Mouse (Mus musculus) cerebellum, postnatal 36 days (tissue): Measurements from ENCODE around the gene Slc38a2.

ENCODE experiments used
- DNase-seq, 2 experiments: peaks; one replicate each; pipeline ENCODE4 v3.0.0; 2021 to 2022; ENCODE audit warnings: mixed read lengths in 2 of 2

Gene Slc38a2

GRCm38 (mm10) chr15:96699521-96700511 lies at the start of gene Slc38a2:
Gene Slc38a2, minus strand, starts transcription at chr15:96699730.
- DNase-seq: peak; percentile 92 to 95

DNA sequence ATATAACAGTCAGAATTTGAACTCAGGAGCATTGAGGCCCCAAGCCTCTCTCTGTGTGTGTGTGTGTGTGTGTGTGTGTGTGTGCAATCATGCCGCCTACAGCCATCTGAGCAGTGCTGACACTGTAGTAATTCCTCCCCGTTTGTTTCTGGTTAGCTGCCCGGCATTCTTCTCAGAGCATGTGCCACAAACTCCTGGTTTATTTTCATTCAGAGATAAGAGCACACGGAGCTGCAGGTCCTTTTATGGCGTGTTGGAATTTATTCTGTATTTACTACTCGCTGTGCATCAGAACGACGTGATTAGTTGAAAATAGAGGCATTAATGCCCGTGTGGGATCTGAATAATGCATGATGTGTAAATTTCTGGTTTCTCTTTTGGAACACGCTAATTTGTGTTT lies 49.6 kb upstream of the Slc38a2 start:
- no peak for DNase-seq

DNA sequence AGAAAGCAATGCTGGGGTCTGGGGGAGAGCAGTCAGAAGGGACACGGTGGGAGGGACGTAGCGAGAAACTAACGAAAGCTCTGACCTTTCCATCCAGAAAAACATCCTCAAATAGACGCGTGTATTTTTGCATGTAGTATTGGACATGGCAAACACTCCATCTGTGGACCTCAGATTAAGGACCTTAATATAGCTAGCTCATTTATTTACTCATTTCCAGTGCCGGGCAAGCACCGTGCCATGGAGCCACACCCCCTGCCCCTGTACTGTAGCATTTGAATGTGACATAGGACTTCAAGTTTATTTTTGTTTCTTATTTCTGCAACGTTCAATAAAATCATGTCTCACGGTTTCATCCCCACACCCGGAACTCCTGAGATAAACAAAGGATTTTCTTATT lies 48.0 kb upstream of the Slc38a2 start:
- DNase-seq: no peak

DNA sequence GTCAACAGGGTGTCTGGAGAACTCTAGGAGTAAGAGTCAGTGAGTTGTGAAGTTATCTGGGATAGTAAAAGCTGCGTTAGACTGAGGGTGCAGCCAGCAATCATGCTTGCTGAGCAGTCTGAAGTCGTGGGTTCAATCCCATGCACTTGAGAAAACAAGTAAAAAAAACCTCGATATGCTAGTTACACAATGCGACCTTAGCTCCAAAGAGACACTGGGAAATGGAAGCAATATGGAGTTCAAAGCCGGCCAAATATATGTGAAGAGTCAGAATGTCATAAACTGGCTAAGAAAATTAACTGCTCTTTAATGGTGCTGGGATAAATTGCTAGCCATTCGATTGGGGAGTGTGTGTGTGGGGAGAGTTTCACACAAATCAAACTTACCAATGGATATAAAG lies 47.5 kb upstream of the Slc38a2 start:
- DNase-seq: no peak

DNA sequence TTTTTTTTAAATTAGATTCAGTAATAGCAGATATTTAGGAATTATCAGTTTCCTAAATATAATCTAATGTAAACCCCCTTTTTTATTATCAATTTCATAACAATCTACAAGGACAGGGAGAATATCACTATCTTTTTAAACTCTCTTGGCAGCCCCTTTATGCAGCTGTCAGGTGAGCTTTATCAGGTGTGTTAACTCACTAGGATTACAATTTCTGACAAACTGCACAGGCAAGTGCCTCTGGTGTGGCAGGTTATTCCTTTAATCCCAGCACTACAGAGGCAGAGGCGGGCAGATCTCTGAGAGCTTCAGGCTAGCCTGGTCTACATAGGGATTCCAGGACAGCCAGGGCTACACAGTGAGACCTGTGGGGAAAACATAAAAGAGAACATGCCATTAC lies 45.8 kb upstream of the Slc38a2 start:
- DNase-seq: no peak

GRCm38 (mm10) chr15:96744882-96745296 lies 45.4 kb upstream of the Slc38a2 start:
- DNase-seq: no peak

DNA sequence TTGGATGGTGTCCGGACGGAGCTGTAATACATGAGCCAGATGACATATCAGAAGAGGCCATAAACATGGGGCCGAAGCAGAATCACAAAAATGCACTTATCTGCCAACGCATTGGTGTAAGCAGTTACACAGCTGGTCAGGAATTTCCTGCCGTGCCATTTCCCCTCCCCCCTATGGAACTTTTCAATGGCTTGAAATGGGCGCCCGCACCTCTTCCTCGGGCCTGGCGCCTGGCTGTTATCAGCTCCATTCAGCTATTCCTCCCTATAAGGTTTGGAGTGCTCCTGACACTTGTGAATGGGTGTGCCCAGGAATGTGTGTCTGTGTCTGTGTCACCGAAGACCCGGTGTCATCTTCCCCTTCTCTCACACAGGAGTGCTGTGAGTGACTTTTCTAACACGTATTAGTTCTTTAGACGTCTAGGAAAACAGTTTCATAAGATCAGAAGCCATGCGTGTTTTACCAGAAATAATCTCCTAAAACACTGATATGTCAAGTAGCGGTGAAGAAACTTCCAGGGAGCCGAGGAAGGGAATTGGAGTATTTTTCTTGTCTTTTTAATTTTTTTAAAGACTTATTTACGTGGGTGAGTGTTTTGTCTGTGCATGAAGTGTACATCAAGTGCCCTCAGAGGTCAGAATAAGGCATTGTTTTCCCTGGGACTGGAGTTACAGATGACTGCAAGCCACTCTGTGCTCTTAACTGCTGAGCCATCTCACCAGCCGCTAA lies 44.8 kb upstream of the Slc38a2 start:
- no peak for DNase-seq

DNA sequence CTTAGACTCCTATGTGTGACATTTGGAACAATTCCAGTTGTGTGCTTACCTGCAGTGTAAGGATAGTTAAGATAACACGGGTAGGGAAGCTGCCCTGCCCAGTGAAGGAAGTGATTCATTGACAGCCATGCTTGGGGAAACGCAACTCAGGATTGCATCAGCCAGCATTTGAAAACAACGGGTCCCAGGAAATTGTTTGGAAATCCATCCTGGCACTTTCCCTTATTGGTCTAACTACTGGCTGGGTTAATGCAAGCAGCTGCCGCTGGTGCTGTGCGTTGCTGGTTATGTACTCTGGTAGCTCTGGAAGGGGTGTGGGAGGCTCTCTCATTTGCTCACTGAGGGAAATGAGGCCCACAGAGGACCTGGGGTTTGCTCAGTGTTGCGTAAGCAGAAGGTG lies 43.7 kb upstream of the Slc38a2 start:
- no peak for DNase-seq

- no peak for DNase-seq
Measured at GRCm38 (mm10) chr15:96742591-96743241, 43.2 kb upstream of the Slc38a2 start.

DNA sequence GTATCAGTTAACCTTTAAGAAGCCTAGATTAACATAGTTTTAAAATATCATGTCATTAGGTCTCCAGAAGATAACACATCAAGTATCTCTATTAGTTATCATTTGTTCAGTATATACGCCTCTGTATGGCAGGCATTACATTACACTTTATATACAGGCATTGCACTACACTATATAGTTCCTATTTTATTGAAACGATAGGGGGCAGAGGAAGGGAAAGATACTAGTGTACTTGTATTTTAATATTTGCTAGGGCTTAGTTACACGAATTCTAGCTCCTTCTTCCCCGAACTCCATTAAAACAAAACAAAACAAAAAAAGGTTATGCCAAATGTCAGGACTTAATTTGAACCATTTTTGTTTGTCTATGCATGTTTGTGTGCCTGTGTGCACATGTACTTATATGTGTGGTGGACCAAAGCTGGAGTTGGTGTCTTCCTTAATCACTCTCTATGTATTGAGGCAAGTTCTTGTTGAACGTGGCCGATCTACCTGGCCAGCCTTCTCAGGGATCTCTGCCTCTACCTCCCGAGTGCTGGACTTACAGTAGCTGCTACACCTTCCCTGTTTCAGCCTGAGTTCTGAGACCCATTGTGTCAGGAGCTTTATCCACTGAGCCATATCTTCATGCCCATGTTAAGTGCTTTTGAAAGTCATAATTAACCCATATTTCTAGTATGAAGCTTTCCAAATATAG lies 41.5 kb upstream of the Slc38a2 start:
- DNase-seq: no peak

DNA sequence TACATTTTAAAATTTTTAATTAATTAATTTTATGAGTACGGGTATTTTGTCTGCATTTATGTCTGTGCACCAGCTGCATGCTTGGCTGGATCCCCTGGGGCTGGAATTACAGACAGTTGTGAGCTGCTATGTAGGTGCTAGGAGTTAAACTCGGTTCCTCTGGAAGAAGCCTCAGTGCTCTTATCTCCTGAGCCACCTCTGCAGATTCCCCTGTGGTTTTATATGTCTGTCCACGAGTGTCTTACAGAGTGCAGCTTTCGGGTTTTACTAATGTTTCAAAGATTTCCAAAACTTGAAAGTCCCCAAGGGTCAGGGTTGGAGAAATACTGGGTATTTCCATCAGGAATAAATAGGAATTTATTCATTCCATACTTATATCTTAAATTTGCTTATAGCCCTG lies 40.6 kb upstream of the Slc38a2 start:
- no peak for DNase-seq

GRCm38 (mm10) chr15:96736663-96737385 lies 37.3 kb upstream of the Slc38a2 start:
- no peak for DNase-seq

DNA sequence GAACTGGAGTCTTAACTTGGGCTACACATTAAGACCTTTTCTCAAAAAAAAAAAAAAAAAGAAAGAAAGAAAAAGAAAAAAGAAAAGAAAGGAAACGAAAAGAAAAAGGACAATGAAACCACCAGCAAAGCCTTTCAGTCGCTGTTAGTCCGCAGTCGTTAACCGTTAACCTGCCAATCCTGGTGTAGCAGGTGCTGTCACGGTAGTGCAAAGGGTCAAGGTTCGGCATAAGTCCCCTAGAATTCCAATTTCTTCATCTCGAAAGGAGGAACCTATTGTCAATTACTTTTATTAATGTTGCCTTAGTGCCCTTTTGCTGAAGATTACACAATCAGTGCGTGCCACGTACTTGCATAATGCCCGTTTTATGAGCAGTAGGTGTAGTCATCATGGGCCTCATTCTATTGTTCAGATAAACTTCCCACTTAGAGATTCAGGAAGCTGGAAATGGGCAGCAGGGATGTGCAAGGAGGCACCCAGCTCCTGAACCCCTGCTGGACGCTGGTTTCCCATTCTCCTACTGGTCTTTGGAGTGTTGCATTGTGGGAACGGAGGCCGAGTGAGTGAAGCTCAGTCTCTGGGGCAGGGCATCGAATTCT lies 36.1 kb upstream of the Slc38a2 start:
- no peak for DNase-seq

- DNase-seq: no peak
Measured at GRCm38 (mm10) chr15:96734423-96734822, 34.9 kb upstream of the Slc38a2 start.

DNA sequence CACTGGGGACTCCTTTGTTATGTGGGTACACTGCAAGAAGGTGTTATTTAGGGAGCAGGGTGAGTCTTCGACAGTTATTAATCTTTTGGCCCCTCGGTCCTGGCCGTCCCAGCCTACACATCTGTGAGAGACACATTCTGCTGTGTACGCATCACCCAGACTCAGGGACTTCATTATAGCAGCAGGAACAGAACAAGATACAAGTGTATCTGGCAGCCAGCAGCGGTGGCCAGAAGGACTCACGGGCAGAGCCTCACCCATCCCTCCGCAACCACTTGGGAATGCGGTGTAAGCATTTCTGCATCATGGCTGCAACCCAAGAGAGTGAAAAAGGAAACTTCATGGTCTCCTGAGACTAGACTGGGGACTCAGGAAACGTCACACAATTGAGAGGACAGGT lies 30.9 kb upstream of the Slc38a2 start:
- DNase-seq: no peak

- DNase-seq: peak; percentile 4 to 12
Measured at GRCm38 (mm10) chr15:96729785-96730184, 30.3 kb upstream of the Slc38a2 start.

GRCm38 (mm10) chr15:96728993-96729392 lies 29.5 kb upstream of the Slc38a2 start:
- no peak for DNase-seq

DNA sequence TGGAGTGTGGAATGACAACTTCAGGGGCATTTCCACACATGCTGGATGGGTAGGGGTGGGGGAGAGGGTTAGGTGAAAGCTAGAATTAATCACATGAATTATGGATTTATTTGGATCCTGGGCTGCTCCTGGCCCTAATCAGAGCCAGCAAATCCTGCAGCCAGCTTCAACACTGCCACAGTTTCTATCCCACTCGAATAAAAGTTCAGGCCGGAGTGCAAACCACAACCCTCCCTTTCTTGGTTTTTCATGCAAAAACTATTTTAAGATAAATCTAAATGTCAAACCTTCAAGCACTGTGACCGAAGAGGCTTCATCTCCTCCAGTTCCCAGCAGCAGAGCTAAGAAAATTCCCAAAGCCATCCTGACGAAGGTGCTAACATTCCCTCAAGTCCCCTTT lies 28.8 kb upstream of the Slc38a2 start:
- no peak for DNase-seq

- DNase-seq: no peak
Measured at GRCm38 (mm10) chr15:96724506-96724905, 25.0 kb upstream of the Slc38a2 start.

DNA sequence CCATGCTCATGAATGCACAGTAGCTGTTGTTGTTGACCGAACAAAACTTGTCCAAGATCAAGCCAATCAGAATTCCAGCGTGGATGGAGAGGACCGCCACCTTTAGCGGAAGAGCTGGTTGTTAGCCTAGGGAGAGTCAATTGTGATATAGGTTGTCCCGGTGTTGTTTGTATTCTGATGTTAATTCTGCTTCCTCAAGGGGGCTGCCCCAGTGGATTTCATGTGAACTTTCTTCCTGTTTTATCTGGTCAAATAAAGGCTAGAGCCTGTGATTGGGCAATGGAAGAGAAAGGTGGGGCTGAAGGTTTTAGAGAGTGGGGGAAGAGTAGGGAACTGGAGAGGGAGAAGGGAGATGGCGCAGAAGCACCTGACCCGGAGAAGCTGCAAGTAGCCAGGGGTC lies 22.7 kb upstream of the Slc38a2 start:
- no peak for DNase-seq

DNA sequence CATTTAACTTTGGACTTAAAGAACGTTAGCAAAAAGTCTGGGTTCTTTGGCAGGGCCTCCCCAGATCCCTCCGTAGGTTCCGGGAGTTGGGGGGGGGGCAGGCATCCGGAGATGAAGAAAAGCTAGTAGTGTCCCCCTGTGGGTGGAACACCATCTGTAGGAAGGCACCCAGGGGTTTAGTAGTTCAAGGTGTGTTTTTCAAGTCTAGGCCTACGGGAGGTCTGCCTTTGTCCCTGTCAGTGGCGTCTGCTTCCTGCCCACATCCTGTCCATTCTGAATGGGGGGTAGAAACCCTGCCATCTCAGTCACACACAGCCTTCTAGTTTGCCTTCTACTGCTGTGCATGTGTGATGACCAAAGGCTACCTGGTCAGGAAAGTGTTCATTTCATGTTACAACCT lies 20.6 kb upstream of the Slc38a2 start:
- no peak for DNase-seq

DNA sequence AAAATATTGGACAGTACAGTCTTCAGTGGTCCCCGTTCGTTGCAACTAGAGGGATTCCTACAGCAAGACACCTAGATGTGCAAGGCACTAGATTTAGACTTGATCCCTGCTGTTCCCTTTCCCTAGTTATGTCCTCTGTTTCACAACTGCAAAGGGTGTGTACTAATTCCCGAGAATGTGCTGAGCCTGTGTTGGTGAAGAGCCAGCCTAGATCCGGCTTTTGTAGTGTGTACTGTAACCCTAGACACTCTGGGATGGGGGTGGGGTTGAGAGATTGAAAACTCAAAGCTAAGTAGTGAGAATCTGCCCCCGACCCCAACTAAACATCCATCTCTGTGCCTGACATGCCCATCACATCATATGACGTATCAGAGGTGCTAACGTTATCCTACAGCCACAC lies 18.9 kb upstream of the Slc38a2 start:
- DNase-seq: no peak
